Mouse (Mus musculus): ENCODE measurements around the gene Dclk1. TPM values are rescaled to one million over a fixed set of nuclear protein-coding genes. Genes with fewer than 3 reads are reported as not detected.

Gene Dclk1
- polyA plus RNA-seq, 2 experiments: 23.3 to 66.2 TPM

DNA sequence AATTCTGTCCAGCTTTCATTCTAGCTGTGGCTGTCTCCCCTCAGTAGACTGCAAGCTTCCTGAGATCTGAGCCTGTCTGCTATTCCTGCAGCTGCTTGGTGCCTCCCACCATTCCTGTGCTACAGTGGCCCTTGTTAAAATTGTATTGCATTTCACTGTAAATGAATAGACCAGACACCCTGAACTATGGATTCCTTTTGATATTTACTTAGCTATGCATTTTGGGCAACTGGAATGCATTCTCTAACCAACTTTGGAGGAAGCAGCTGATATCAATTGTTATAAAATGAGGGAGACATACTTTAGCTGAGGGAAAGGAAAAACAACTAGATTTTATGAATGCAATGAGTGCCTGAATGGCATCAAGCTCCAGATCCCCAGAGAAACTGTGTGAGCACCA lies 63.5 kb downstream of the Dclk1 start:
- TF ChIP-seq POLR2A (IDR thresholded peaks at IDR 0.05; ENCODE audit: borderline replicate concordance, extremely low read depth, insufficient read depth, insufficient read length): no peak
- no peak for DNase-seq (ENCODE audit: low spot score)

DNA sequence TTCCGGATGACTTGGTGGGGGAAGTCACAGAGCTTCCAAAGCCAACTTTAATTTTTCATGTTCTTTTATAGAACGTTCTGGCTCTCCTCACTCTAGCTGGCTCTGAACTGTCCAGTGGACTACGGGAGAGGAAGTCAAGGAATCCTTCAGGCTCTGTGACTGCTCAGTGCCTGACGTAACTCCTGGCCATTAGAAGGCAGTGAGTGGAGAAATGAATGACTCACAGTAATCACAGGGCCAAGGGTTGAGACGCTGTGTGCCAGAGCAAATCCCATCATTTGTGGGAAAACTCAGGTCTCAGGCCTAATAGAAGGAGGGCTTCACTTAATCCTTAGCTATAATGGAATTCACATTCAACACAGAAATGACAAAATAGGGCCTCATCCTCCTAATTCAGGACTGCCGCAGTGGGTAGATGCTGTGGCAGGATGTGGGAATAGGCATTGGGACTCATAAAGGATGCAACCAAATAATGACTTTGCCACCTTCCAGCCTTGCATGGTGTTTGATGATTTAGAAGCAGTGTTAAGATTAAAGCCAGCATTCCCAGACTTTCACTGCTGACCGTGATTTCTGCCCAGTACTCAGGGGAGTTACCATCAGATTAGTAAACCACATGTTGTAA lies 65.5 kb downstream of the Dclk1 start:
- no peaks in the 10 kb centered on the region for H3K9me3 ChIP-seq (ENCODE audit: control insufficient read depth, low read length)
- no peaks in the 10 kb centered on the region for H3K36me3 ChIP-seq (ENCODE audit: control insufficient read depth, insufficient read depth, low read length)
- peak; percentile 19; the same call in 1 of the 2 replicates for ATAC-seq (ENCODE audit: low FRiP score, low read depth)
- no peaks in the 10 kb centered on the region for H3K27me3 ChIP-seq (ENCODE audit: control insufficient read depth, insufficient read depth, low read length)
- 67% methylated on average over 7 of the region's 7 CpGs for WGBS
- peak; percentile 39 for DNase-seq (ENCODE audit: low spot score)
- no peak for TF ChIP-seq POLR2A (IDR thresholded peaks at IDR 0.05; ENCODE audit: borderline replicate concordance, extremely low read depth, insufficient read depth, insufficient read length)
- H3K4me3 ChIP-seq (replicated peaks; ENCODE audit: low read length): no peak overlapping the region
- no peak overlapping the region for H3K27ac ChIP-seq (replicated peaks; ENCODE audit: low read depth, low read length)
- H3K4me2 ChIP-seq (replicated peaks; ENCODE audit: low read depth, low read length, severe bottlenecking): no peak overlapping the region
- H3K9ac ChIP-seq (ENCODE audit: low read depth, low read length, severe bottlenecking): no peak overlapping the region
- H3K4me1 ChIP-seq (ENCODE audit: control insufficient read depth, insufficient read depth, low read length): no peaks in the 10 kb centered on the region

More for the DNA sequence above, 63.5 kb downstream of the Dclk1 start:
- H3K4me2 ChIP-seq (replicated peaks; ENCODE audit: low read depth, low read length, severe bottlenecking): no peak overlapping the region
- no peak overlapping the region for H3K27ac ChIP-seq (replicated peaks; ENCODE audit: low read depth, low read length)
- H3K27me3 ChIP-seq (ENCODE audit: control insufficient read depth, insufficient read depth, low read length): no peaks in the 10 kb centered on the region
- H3K9ac ChIP-seq (ENCODE audit: low read depth, low read length, severe bottlenecking): no peak overlapping the region
- no peak for ATAC-seq (ENCODE audit: low FRiP score, low read depth)
- no peaks in the 10 kb centered on the region for H3K4me1 ChIP-seq (ENCODE audit: control insufficient read depth, insufficient read depth, low read length)
- H3K36me3 ChIP-seq (ENCODE audit: control insufficient read depth, insufficient read depth, low read length): no peaks in the 10 kb centered on the region
- H3K9me3 ChIP-seq (ENCODE audit: control insufficient read depth, low read length): no peaks in the 10 kb centered on the region
- H3K4me3 ChIP-seq (replicated peaks; ENCODE audit: low read length): no peak overlapping the region

DNA sequence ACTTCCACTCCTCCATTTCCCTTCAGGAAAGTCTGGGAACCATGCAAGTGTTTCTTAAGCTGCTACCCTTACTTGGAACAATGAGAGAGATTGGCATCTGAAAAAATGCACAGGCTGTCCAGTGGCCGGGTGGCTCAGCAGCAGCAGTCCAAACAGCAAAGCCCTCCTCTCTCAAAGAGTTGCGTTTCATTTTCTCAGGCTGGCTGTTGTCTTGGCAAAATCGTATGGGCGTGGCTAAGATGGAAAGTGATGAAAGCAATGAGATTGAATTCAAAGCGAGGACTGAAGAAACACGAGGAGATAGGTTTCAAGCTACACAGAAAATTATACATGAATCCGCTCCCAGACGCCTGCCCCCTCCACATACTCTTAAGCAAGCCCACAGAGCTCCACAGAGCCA lies 67.8 kb downstream of the Dclk1 start:
- Histone ChIP-seq H3K4me2 (replicated peaks; ENCODE audit: low read depth, low read length, severe bottlenecking) (no peak overlapping the region), H3K4me3 (replicated peaks; ENCODE audit: low read length) (no peak overlapping the region), H3K27me3 (ENCODE audit: control insufficient read depth, insufficient read depth, low read length) (no peaks in the 10 kb centered on the region), H3K27ac (replicated peaks; ENCODE audit: low read depth, low read length) (no peak overlapping the region), H3K4me1 (ENCODE audit: control insufficient read depth, insufficient read depth, low read length) (no peaks in the 10 kb centered on the region), H3K9me3 (ENCODE audit: control insufficient read depth, low read length) (no peaks in the 10 kb centered on the region), H3K36me3 (ENCODE audit: control insufficient read depth, insufficient read depth, low read length) (no peaks in the 10 kb centered on the region), H3K9ac (ENCODE audit: low read depth, low read length, severe bottlenecking) (no peak overlapping the region)
- TF ChIP-seq POLR2A (IDR thresholded peaks at IDR 0.05; ENCODE audit: borderline replicate concordance, extremely low read depth, insufficient read depth, insufficient read length): no peak
- ATAC-seq (ENCODE audit: low FRiP score, low read depth) (no peak), DNase-seq (ENCODE audit: low spot score) (no peak)
- WGBS: 74% methylated on average over 8 of the region's 8 CpGs

DNA sequence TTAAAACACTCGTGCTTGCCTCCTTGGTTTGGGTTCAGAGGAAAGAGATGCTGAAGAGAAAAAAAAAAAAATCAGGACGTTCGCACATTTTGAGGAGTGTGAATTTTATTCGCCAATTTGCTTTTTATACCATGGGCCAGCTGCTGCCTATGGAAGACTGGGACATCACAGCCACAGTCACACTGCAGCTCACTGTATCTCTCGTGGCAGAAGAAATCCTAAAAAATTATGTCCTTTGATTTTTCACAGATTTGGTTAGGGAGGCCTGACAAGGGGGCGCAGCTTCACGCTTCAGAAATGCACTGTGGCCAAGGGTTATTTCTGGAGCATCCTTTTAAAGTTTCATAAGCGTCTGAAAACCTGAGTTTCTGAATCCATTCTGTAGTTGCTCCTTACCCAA lies 73.7 kb downstream of the Dclk1 start:
- 75% methylated on average over 8 of the region's 8 CpGs for WGBS
- no peak for ATAC-seq (ENCODE audit: low FRiP score, low read depth)
- no peak overlapping the region for H3K9ac ChIP-seq (ENCODE audit: low read depth, low read length, severe bottlenecking)

DNA sequence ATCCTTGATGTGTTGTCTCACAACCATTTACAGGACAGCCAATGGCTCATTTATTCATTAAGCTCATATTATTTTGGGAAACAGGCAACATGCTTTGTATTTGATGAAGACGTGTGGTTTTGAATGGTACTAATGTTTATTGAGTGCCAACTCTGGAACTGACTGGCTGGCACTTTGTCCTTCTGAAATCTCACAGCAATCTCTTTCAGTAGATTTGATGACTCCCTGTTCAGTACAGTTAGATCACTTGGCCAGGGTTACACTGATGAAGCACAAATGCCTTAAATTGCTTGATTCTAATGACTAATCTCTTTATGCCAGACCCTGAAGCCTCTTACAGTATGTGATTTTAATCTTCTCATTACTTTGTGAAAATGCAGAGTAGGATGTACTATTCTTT lies 75.9 kb downstream of the Dclk1 start:
- Histone ChIP-seq H3K4me1 (ENCODE audit: control insufficient read depth, insufficient read depth, low read length) (no peaks in the 10 kb centered on the region), H3K9me3 (ENCODE audit: control insufficient read depth, low read length) (no peaks in the 10 kb centered on the region), H3K27me3 (ENCODE audit: control insufficient read depth, insufficient read depth, low read length) (no peaks in the 10 kb centered on the region), H3K9ac (ENCODE audit: low read depth, low read length, severe bottlenecking) (no peak overlapping the region), H3K27ac (replicated peaks; ENCODE audit: low read depth, low read length) (no peak overlapping the region), H3K4me2 (replicated peaks; ENCODE audit: low read depth, low read length, severe bottlenecking) (no peak overlapping the region), H3K4me3 (replicated peaks; ENCODE audit: low read length) (no peak overlapping the region), H3K36me3 (ENCODE audit: control insufficient read depth, insufficient read depth, low read length) (no peaks in the 10 kb centered on the region)
- no peak for DNase-seq (ENCODE audit: low spot score)
- 78% methylated on average over 1 of the region's 1 CpGs for WGBS
- TF ChIP-seq POLR2A (IDR thresholded peaks at IDR 0.05; ENCODE audit: borderline replicate concordance, extremely low read depth, insufficient read depth, insufficient read length): no peak
- no peak for ATAC-seq (ENCODE audit: low FRiP score, low read depth)

More for the DNA sequence above, 73.7 kb downstream of the Dclk1 start:
- Histone ChIP-seq H3K4me3 (replicated peaks; ENCODE audit: low read length) (no peak overlapping the region), H3K36me3 (ENCODE audit: control insufficient read depth, insufficient read depth, low read length) (no peaks in the 10 kb centered on the region), H3K27me3 (ENCODE audit: control insufficient read depth, insufficient read depth, low read length) (no peaks in the 10 kb centered on the region), H3K4me2 (replicated peaks; ENCODE audit: low read depth, low read length, severe bottlenecking) (no peak overlapping the region), H3K27ac (replicated peaks; ENCODE audit: low read depth, low read length) (no peak overlapping the region), H3K9me3 (ENCODE audit: control insufficient read depth, low read length) (no peaks in the 10 kb centered on the region), H3K4me1 (ENCODE audit: control insufficient read depth, insufficient read depth, low read length) (no peaks in the 10 kb centered on the region)
- no peak for DNase-seq (ENCODE audit: low spot score)
- no peak for TF ChIP-seq POLR2A (IDR thresholded peaks at IDR 0.05; ENCODE audit: borderline replicate concordance, extremely low read depth, insufficient read depth, insufficient read length)

Data from limb, embryonic 14.5 days (tissue).